Mouse (Mus musculus): ENCODE results near the gene Larp4b. TPM values are rescaled to one million over a fixed set of nuclear protein-coding genes. Genes with fewer than 3 reads are reported as not detected.

Gene Larp4b
- total RNA-seq, 2 experiments from 2014 or later, result 65.5 to 74.2 TPM

DNA sequence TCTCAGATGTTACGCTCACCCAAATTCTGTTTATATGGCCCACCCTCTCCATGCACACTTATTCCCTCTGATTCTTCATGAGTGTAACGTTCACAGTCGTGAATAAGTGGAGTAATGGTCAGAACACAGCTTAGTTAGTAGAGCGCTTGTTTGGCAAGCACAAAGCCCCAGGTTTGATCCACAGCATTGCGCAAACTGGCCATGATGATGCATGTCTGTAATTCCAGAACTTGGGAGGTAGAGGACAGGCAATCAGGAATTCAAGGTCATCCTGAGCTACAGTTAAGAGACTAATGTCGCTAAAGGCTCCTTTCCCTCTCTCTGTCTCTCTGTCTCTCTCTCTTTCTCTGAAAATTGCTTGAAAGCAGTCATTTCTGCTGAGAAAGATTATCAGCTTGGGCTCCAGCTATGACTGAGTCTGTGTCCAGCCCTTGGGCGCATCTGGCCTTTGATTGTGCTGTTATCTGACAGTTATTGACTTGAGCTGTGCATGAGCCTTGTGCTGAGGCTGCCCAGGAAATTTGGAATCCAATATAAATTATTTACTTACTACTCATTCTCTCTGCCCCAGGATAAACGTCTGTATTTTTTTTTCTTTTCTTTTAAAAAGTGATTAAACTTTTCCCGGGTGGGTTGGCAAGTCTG lies 129.2 kb downstream of the Larp4b start:
- no peak for DNase-seq
- intact Hi-C loops (cut with DNase I), result no loop called here

Other genes with a start within 250 kb of the Larp4b start
- 10 to 100 TPM; 32.8 to 35.2 TPM for gene Wdr37, start 222.0 kb upstream of the Larp4b start, total RNA-seq (2021)
- 1 to 10 TPM; 4.9 to 5.1 TPM for gene Idi1, start 208.4 kb upstream of the Larp4b start, total RNA-seq (2021)
- not detected for gene Gm9745, start 145.7 kb upstream of the Larp4b start, total RNA-seq (2021)
- gene Idi2, start 141.0 kb upstream of the Larp4b start, total RNA-seq (2021), result not detected
- 10 to 100 TPM; 39.5 to 42.0 TPM for gene Gtpbp4, start 97.8 kb upstream of the Larp4b start, total RNA-seq (2021)
- gene Dip2c, start 182.6 kb downstream of the Larp4b start, total RNA-seq (2021), result 10 to 100 TPM; 39.2 to 40.7 TPM